Mouse (Mus musculus) liver, embryonic 14.5 days (tissue): ENCODE results near the gene Nomo1. TPM values are rescaled to one million over a fixed set of nuclear protein-coding genes. Genes with fewer than 3 reads are reported as not detected.

ENCODE experiments used
- ATAC-seq: fragments of 200-750 bp; cut with Nextera tagmentation; 2 replicates; pipeline ENCODE4 v1.8.0; 2017; ENCODE audit warnings: moderate number of reproducible peaks, mild to moderate bottlenecking, moderate library complexity; ENCODE audit not compliant: insufficient read depth
- DNase-seq, 3 experiments: peaks; one replicate each; pipeline ENCODE4 v3.0.0-alpha.2; 2012 to 2013; ENCODE audit warnings: low read depth in 3 of 3, low spot score in 3 of 3
- H3K27ac ChIP-seq: fragments of 300-500 bp; sonication (generic); 2 replicates; pipeline ENCODE4 v1.5.1; 2014; ENCODE audit warnings: moderate library complexity, mild to moderate bottlenecking, control low read depth, inconsistent platforms
- H3K27me3 ChIP-seq: fragments of 300-500 bp; sonication (generic); 2 replicates; pipeline ENCODE4 v1.6.1; 2014; ENCODE audit warnings: mild to moderate bottlenecking, low read length, moderate library complexity; ENCODE audit not compliant: control insufficient read depth, insufficient read depth
- H3K36me3 ChIP-seq: fragments of 300-500 bp; sonication (generic); replicated peaks from 2 replicates; pipeline ENCODE4 v1.6.1; 2014; ENCODE audit warnings: low read depth; ENCODE audit not compliant: control insufficient read depth, insufficient read depth
- H3K4me1 ChIP-seq, 2 experiments: fragments of 200-500 bp in 1 of 2; fragments of 300-500 bp in 1 of 2; sonication (generic) in 1 of 2; replicated peaks; 2 replicates each; pipeline ENCODE4 v1.6.1; 2012 to 2014; ENCODE audit warnings: antibody characterized with exemption in 1 of 2, inconsistent platforms in 1 of 2, low read length in 1 of 2; ENCODE audit not compliant: control insufficient read depth in 2 of 2, insufficient read depth in 2 of 2
- H3K4me2 ChIP-seq: fragments of 300-500 bp; sonication (generic); 2 replicates; pipeline ENCODE4 v1.6.1; 2014; ENCODE audit warnings: low read depth, mild to moderate bottlenecking, control low read depth, moderate library complexity
- H3K4me3 ChIP-seq, 2 experiments: fragments of 200-500 bp in 1 of 2; fragments of 300-500 bp in 1 of 2; sonication (generic) in 1 of 2; 2 replicates each; pipeline ENCODE4 v1.5.1; 2012 to 2014; ENCODE audit warnings: low read depth in 2 of 2, low read length in 2 of 2, mild to moderate bottlenecking in 2 of 2, control low read depth in 1 of 2, inconsistent platforms in 1 of 2, moderate library complexity in 1 of 2; ENCODE audit not compliant: insufficient read depth in 1 of 2
- H3K9ac ChIP-seq: fragments of 300-500 bp; sonication (generic); replicated peaks from 2 replicates; pipeline ENCODE4 v1.6.1; 2014; ENCODE audit warnings: mild to moderate bottlenecking, control low read depth, moderate library complexity
- H3K9me3 ChIP-seq: fragments of 300-500 bp; sonication (generic); 2 replicates; pipeline ENCODE4 v1.6.1; 2016; ENCODE audit warnings: low read length, mixed read lengths; ENCODE audit not compliant: control insufficient read depth
- CTCF ChIP-seq: IDR thresholded peaks from 2 replicates; pipeline ENCODE4 v1.5.1; 2016; ENCODE audit warnings: antibody characterized with exemption, low read depth, control low read depth
- EP300 ChIP-seq: IDR thresholded peaks from 2 replicates; pipeline ENCODE4 v1.6.1; 2016; ENCODE audit warnings: antibody characterized with exemption, low read depth
- whole genome bisulfite sequencing: fragments of 180-500 bp; shearing (Covaris S2); extraction: QIAGEN DNeasy Blood & Tissue Kit; methylation state at CpG from one replicate; pipeline ENCODE4 v1.1.7; 2014; ENCODE audit not compliant: insufficient replicate concordance; 5-methylcytosine and 5-hydroxymethylcytosine counted together
- polyA plus RNA-seq, 2 experiments: library from polyadenylated mRNA; depleted of rRNA in 1 of 2; stranded (reverse) in 1 of 2; unstranded in 1 of 2; fragments of >200 nt; fragmentation: Nextera tagmentation in 1 of 2; extraction: Ambion mirVana in 1 of 2; gene quantifications; 2 replicates each; pipeline versions ENCODE4 v1.2.1 to v1.2.3; 2012 to 2014

Nomo1 gene
- polyA plus RNA-seq, 2 experiments, result 12.9 to 17.0 TPM

- Histone ChIP-seq H3K9ac (no peak overlapping the region), H3K27me3 (no peaks in the 10 kb centered on the region), H3K4me3 (no peak overlapping the region), H3K4me1 (no peaks in the 10 kb centered on the region), H3K4me2 (no peak overlapping the region), H3K27ac (no peak overlapping the region), H3K9me3 (no peaks in the 10 kb centered on the region), H3K36me3 (no peaks in the 10 kb centered on the region)
- peak; percentile 28; the same call in 1 of the 2 replicates for TF ChIP-seq CTCF
- TF ChIP-seq EP300, result no peak
- WGBS, result 47% methylated on average over 4 of the region's 4 CpGs
- DNase-seq, result peak in 1 of 3 experiments; percentile 7
- ATAC-seq, result no peak
Observed at GRCm38 (mm10) chr7:46002748-46003147, 30.8 kb upstream of the Nomo1 start.

GRCm38 (mm10) chr7:46009578-46009977 is 23.9 kb upstream of the Nomo1 start:
- Histone ChIP-seq H3K9ac (no peak overlapping the region), H3K36me3 (no peaks in the 10 kb centered on the region), H3K4me1 (no peaks in the 10 kb centered on the region), H3K9me3 (no peaks in the 10 kb centered on the region), H3K4me3 (no peak overlapping the region), H3K27ac (no peak overlapping the region), H3K27me3 (no peaks in the 10 kb centered on the region), H3K4me2 (no peak overlapping the region)
- WGBS, result 20% methylated on average over 5 of the region's 5 CpGs
- TF ChIP-seq EP300 (no peak), CTCF (peak; percentile 74)
- ATAC-seq (no peak), DNase-seq (no peak)

- DNase-seq, result no peak
- Histone ChIP-seq H3K4me1 (no peaks in the 10 kb centered on the region), H3K4me3 (no peak overlapping the region), H3K27ac (no peak overlapping the region), H3K27me3 (no peaks in the 10 kb centered on the region), H3K36me3 (no peaks in the 10 kb centered on the region), H3K4me2 (no peak overlapping the region), H3K9me3 (no peaks in the 10 kb centered on the region), H3K9ac (no peak overlapping the region)
- no peak for ATAC-seq
- no peak for TF ChIP-seq CTCF
- no peak for TF ChIP-seq EP300
Observed at GRCm38 (mm10) chr7:46012121-46012520, 21.4 kb upstream of the Nomo1 start.

- DNase-seq, result no peak
Observed at GRCm38 (mm10) chr7:46013266-46014010, 20.1 kb upstream of the Nomo1 start.

GRCm38 (mm10) chr7:46019594-46019993 is 13.9 kb upstream of the Nomo1 start:
- Histone ChIP-seq H3K4me3 (no peak overlapping the region), H3K4me1 (no peaks in the 10 kb centered on the region), H3K27me3 (no peaks in the 10 kb centered on the region; the same call in 1 of the 2 replicates), H3K27ac (no peak overlapping the region), H3K9me3 (no peaks in the 10 kb centered on the region), H3K36me3 (no peaks in the 10 kb centered on the region), H3K9ac (no peak overlapping the region), H3K4me2 (no peak overlapping the region)
- ATAC-seq, result no peak
- TF ChIP-seq EP300 (no peak), CTCF (no peak)
- 62% methylated on average over 3 of the region's 3 CpGs for WGBS
- no peak for DNase-seq

More at GRCm38 (mm10) chr7:46013266-46014010, 20.1 kb upstream of the Nomo1 start:
- Histone ChIP-seq H3K9me3 (no peaks in the 10 kb centered on the region), H3K4me1 (no peaks in the 10 kb centered on the region), H3K27ac (no peak overlapping the region), H3K36me3 (no peaks in the 10 kb centered on the region), H3K4me3 (no peak overlapping the region), H3K4me2 (no peak overlapping the region), H3K27me3 (no peaks in the 10 kb centered on the region), H3K9ac (no peak overlapping the region)
- no peak for TF ChIP-seq EP300
- no peak for TF ChIP-seq CTCF
- WGBS, result 40% methylated on average over 9 of the region's 9 CpGs
- no peak for ATAC-seq
